Mouse (Mus musculus) embryonic facial prominence, embryonic 15.5 days (tissue): Measurements from ENCODE around the gene Gm3402. TPM values are rescaled to one million over a fixed set of nuclear protein-coding genes. Genes with fewer than 3 reads are reported as not detected.
"Not testable (repeated sequence)": the region's sequence is repeated elsewhere in the genome, so short reads cannot be mapped to it uniquely, and the experiment has no call there.

Source experiments
- ATAC-seq: fragments of 200-750 bp; cut with Nextera tagmentation; 2 replicates; pipeline ENCODE4 v1.8.0; 2017; ENCODE audit warnings: low read depth, moderate TSS enrichment; ENCODE audit not compliant: insufficient number of reproducible peaks, low FRiP score, low TSS enrichment
- H3K27ac ChIP-seq: fragments of 300-500 bp; sonication (generic); replicated peaks from 2 replicates; pipeline ENCODE4 v1.5.1; 2015; ENCODE audit warnings: mild to moderate bottlenecking, inconsistent platforms
- H3K27me3 ChIP-seq: fragments of 300-500 bp; sonication (generic); 2 replicates; pipeline ENCODE4 v1.6.1; 2015; ENCODE audit warnings: inconsistent platforms
- H3K36me3 ChIP-seq: fragments of 300-500 bp; sonication (generic); 2 replicates; pipeline ENCODE4 v1.6.1; 2015; ENCODE audit warnings: mild to moderate bottlenecking, inconsistent platforms
- H3K4me1 ChIP-seq: fragments of 300-500 bp; sonication (generic); 2 replicates; pipeline ENCODE4 v1.6.1; 2015; ENCODE audit warnings: inconsistent platforms
- H3K4me2 ChIP-seq: fragments of 300-500 bp; sonication (generic); replicated peaks from 2 replicates; pipeline ENCODE4 v1.6.1; 2015; ENCODE audit warnings: mild to moderate bottlenecking, inconsistent platforms
- H3K4me3 ChIP-seq: fragments of 300-500 bp; sonication (generic); replicated peaks from 2 replicates; pipeline ENCODE4 v1.5.1; 2015; ENCODE audit warnings: mild to moderate bottlenecking, inconsistent platforms
- H3K9ac ChIP-seq: fragments of 300-500 bp; sonication (generic); 2 replicates; pipeline ENCODE4 v1.6.1; 2015; ENCODE audit warnings: inconsistent platforms
- H3K9me3 ChIP-seq: fragments of 300-500 bp; sonication (generic); replicated peaks from 2 replicates; pipeline ENCODE4 v1.6.1; 2016; ENCODE audit warnings: inconsistent platforms
- WGBS: fragments of 180-500 bp; shearing (Covaris S2); methylation state at CpG from one replicate; pipeline ENCODE4 v1.1.7; 2015; 5-methylcytosine and 5-hydroxymethylcytosine counted together
- polyA plus RNA-seq: library from polyadenylated mRNA; unstranded; fragments of >200 nt; fragmentation: Nextera tagmentation; extraction: Ambion mirVana; gene quantifications from 2 replicates; pipeline ENCODE4 v1.2.1, GENCODE M21; 2015

Gene Gm3402
- polyA plus RNA-seq, 1 experiment from 2014 or later = not detected

GRCm38 (mm10) chr5:146537347-146537746 is 23.4 kb downstream of the Gm3402 start, which contains the start of gene Gm3409:
Gm3409 (plus strand) TSS chr5:146537647.
- not testable (repeated sequence) for ATAC-seq, H3K4me3 ChIP-seq, H3K9me3 ChIP-seq, H3K27me3 ChIP-seq, H3K4me1 ChIP-seq, H3K27ac ChIP-seq, H3K4me2 ChIP-seq, H3K36me3 ChIP-seq, H3K9ac ChIP-seq
- no CpG with 5 or more reads among the region's 3 CpGs for WGBS

- not testable (repeated sequence) for H3K4me1 ChIP-seq, H3K36me3 ChIP-seq, H3K9ac ChIP-seq, ATAC-seq, H3K27ac ChIP-seq, H3K9me3 ChIP-seq, H3K4me2 ChIP-seq, H3K27me3 ChIP-seq, H3K4me3 ChIP-seq
- WGBS = no CpG with 5 or more reads among the region's 3 CpGs
Measured at GRCm38 (mm10) chr5:146555836-146556235, 41.9 kb downstream of the Gm3402 start, which contains the start of gene Gm3415. Gm3415 (plus strand) TSS chr5:146556136.

- ATAC-seq = no peak
- Histone ChIP-seq H3K27ac (no peak overlapping the region), H3K4me3 (no peak overlapping the region), H3K27me3 (no peaks in the 10 kb centered on the region), H3K9me3 (no peaks in the 10 kb centered on the region), H3K36me3 (no peaks in the 10 kb centered on the region), H3K4me2 (no peak overlapping the region), H3K4me1 (no peaks in the 10 kb centered on the region), H3K9ac (no peak overlapping the region)
- 78% methylated on average over 1 of the region's 1 CpGs for WGBS
Measured at GRCm38 (mm10) chr5:146564259-146564658, 50.3 kb downstream of the Gm3402 start.

Other genes with a start within 250 kb of the Gm3402 start
- 3.2 and 3.5 TPM in 2 replicates for gene Wasf3, start 129.1 kb upstream of the Gm3402 start, polyA plus RNA-seq
- not detected in 2 replicates for gene Gm6408, start 32.2 kb upstream of the Gm3402 start, polyA plus RNA-seq
- gene Gm6370, start 22.8 kb upstream of the Gm3402 start, polyA plus RNA-seq = not detected in 2 replicates
- gene 4930449I24Rik, start 11.7 kb upstream of the Gm3402 start, polyA plus RNA-seq = not detected in 2 replicates
- gene Gm3404, start 11.7 kb downstream of the Gm3402 start, polyA plus RNA-seq = not detected in 2 replicates
- not detected in 2 replicates for gene Gm3409, start 23.5 kb downstream of the Gm3402 start, polyA plus RNA-seq
- not detected in 2 replicates for gene Gm3415, start 42.0 kb downstream of the Gm3402 start, polyA plus RNA-seq
- 0.11 and 0.51 TPM in 2 replicates for gene Gpr12, start 71.1 kb downstream of the Gm3402 start, polyA plus RNA-seq